Mouse (Mus musculus): ENCODE results near the gene Ptgdr2. TPM values are rescaled to one million over a fixed set of nuclear protein-coding genes. Genes with fewer than 3 reads are reported as not detected.
A peak's percentile ranks its signal among the peaks of the same experiment; 100 is the strongest.

Ptgdr2 gene
- polyA plus RNA-seq, 1 experiment from 2014 or later, result not detected

GRCm38 (mm10) chr19:10904512-10904911 is 32.4 kb upstream of the Ptgdr2 start:
- Histone ChIP-seq H3K27ac (replicated peaks; ENCODE audit: low read depth, low read length) (no peak overlapping the region), H3K36me3 (replicated peaks; ENCODE audit: control insufficient read depth, insufficient read depth, low read depth, low read length) (peaks cover 24% of the 10 kb centered on the region), H3K4me2 (ENCODE audit: low read depth, low read length) (no peak overlapping the region), H3K9ac (replicated peaks; ENCODE audit: low read length) (no peak overlapping the region), H3K9me3 (replicated peaks; ENCODE audit: control insufficient read depth, low read length) (no peaks in the 10 kb centered on the region), H3K4me3 (ENCODE audit: low read depth, low read length) (no peak overlapping the region), H3K4me1 (ENCODE audit: control insufficient read depth, insufficient read depth, low read length) (no peaks in the 10 kb centered on the region), H3K27me3 (ENCODE audit: control insufficient read depth, insufficient read depth, low read length) (no peaks in the 10 kb centered on the region)
- 92% methylated on average over 5 of the region's 5 CpGs for WGBS
- no peak for DNase-seq (ENCODE audit: low spot score)
- no peak for ATAC-seq (replicated peaks; ENCODE audit: insufficient number of reproducible peaks, low FRiP score, low TSS enrichment, low read depth)

GRCm38 (mm10) chr19:10904927-10905727 is 31.8 kb upstream of the Ptgdr2 start:
- DNase-seq (ENCODE audit: low spot score) (peak; percentile 29), ATAC-seq (replicated peaks; ENCODE audit: insufficient number of reproducible peaks, low FRiP score, low TSS enrichment, low read depth) (no peak)
- Histone ChIP-seq H3K36me3 (replicated peaks; ENCODE audit: control insufficient read depth, insufficient read depth, low read depth, low read length) (peaks cover 24% of the 10 kb centered on the region), H3K4me2 (ENCODE audit: low read depth, low read length) (no peak overlapping the region), H3K4me1 (ENCODE audit: control insufficient read depth, insufficient read depth, low read length) (no peaks in the 10 kb centered on the region), H3K27me3 (ENCODE audit: control insufficient read depth, insufficient read depth, low read length) (no peaks in the 10 kb centered on the region), H3K9me3 (replicated peaks; ENCODE audit: control insufficient read depth, low read length) (no peaks in the 10 kb centered on the region), H3K27ac (replicated peaks; ENCODE audit: low read depth, low read length) (no peak overlapping the region), H3K4me3 (ENCODE audit: low read depth, low read length) (no peak overlapping the region), H3K9ac (replicated peaks; ENCODE audit: low read length) (no peak overlapping the region)
- WGBS, result 70% methylated on average over 7 of the region's 7 CpGs

GRCm38 (mm10) chr19:10905728-10906000 is 31.3 kb upstream of the Ptgdr2 start:
- H3K4me1 ChIP-seq (ENCODE audit: control insufficient read depth, insufficient read depth, low read length), result no peaks in the 10 kb centered on the region
- no peak overlapping the region for H3K4me3 ChIP-seq (ENCODE audit: low read depth, low read length)
- no peaks in the 10 kb centered on the region for H3K9me3 ChIP-seq (replicated peaks; ENCODE audit: control insufficient read depth, low read length)
- 89% methylated on average over 5 of the region's 5 CpGs for WGBS
- H3K4me2 ChIP-seq (ENCODE audit: low read depth, low read length), result no peak overlapping the region
- H3K36me3 ChIP-seq (replicated peaks; ENCODE audit: control insufficient read depth, insufficient read depth, low read depth, low read length), result peaks cover 21% of the 10 kb centered on the region
- DNase-seq (ENCODE audit: low spot score) (no peak), ATAC-seq (replicated peaks; ENCODE audit: insufficient number of reproducible peaks, low FRiP score, low TSS enrichment, low read depth) (no peak)
- no peak overlapping the region for H3K27ac ChIP-seq (replicated peaks; ENCODE audit: low read depth, low read length)
- H3K9ac ChIP-seq (replicated peaks; ENCODE audit: low read length), result no peak overlapping the region
- no peaks in the 10 kb centered on the region for H3K27me3 ChIP-seq (ENCODE audit: control insufficient read depth, insufficient read depth, low read length)

GRCm38 (mm10) chr19:10907891-10908290 is 29.1 kb upstream of the Ptgdr2 start:
- Histone ChIP-seq H3K27me3 (ENCODE audit: control insufficient read depth, insufficient read depth, low read length) (no peaks in the 10 kb centered on the region), H3K27ac (replicated peaks; ENCODE audit: low read depth, low read length) (no peak overlapping the region), H3K4me1 (ENCODE audit: control insufficient read depth, insufficient read depth, low read length) (no peaks in the 10 kb centered on the region), H3K4me3 (ENCODE audit: low read depth, low read length) (no peak overlapping the region), H3K4me2 (ENCODE audit: low read depth, low read length) (no peak overlapping the region), H3K9me3 (replicated peaks; ENCODE audit: control insufficient read depth, low read length) (no peaks in the 10 kb centered on the region), H3K9ac (replicated peaks; ENCODE audit: low read length) (no peak overlapping the region), H3K36me3 (replicated peaks; ENCODE audit: control insufficient read depth, insufficient read depth, low read depth, low read length) (peaks cover 11% of the 10 kb centered on the region)
- 56% methylated on average over 3 of the region's 3 CpGs for WGBS
- DNase-seq (ENCODE audit: low spot score), result peak; percentile 56
- ATAC-seq (replicated peaks; ENCODE audit: insufficient number of reproducible peaks, low FRiP score, low TSS enrichment, low read depth), result no peak

GRCm38 (mm10) chr19:10909087-10909721 is 27.8 kb upstream of the Ptgdr2 start:
- 77% methylated on average over 6 of the region's 6 CpGs for WGBS
- ATAC-seq (replicated peaks; ENCODE audit: insufficient number of reproducible peaks, low FRiP score, low TSS enrichment, low read depth), result no peak
- Histone ChIP-seq H3K9me3 (replicated peaks; ENCODE audit: control insufficient read depth, low read length) (no peaks in the 10 kb centered on the region), H3K4me3 (ENCODE audit: low read depth, low read length) (no peak overlapping the region), H3K9ac (replicated peaks; ENCODE audit: low read length) (no peak overlapping the region), H3K27me3 (ENCODE audit: control insufficient read depth, insufficient read depth, low read length) (no peaks in the 10 kb centered on the region), H3K27ac (replicated peaks; ENCODE audit: low read depth, low read length) (no peak overlapping the region), H3K4me2 (ENCODE audit: low read depth, low read length) (no peak overlapping the region), H3K4me1 (ENCODE audit: control insufficient read depth, insufficient read depth, low read length) (no peaks in the 10 kb centered on the region), H3K36me3 (replicated peaks; ENCODE audit: control insufficient read depth, insufficient read depth, low read depth, low read length) (peaks cover 6% of the 10 kb centered on the region)
- no peak for DNase-seq (ENCODE audit: low spot score)

GRCm38 (mm10) chr19:10914291-10914690 is 22.7 kb upstream of the Ptgdr2 start:
- Histone ChIP-seq H3K9me3 (replicated peaks; ENCODE audit: control insufficient read depth, low read length) (no peaks in the 10 kb centered on the region), H3K4me1 (ENCODE audit: control insufficient read depth, insufficient read depth, low read length) (no peaks in the 10 kb centered on the region), H3K27ac (replicated peaks; ENCODE audit: low read depth, low read length) (no peak overlapping the region), H3K9ac (replicated peaks; ENCODE audit: low read length) (no peak overlapping the region), H3K4me2 (ENCODE audit: low read depth, low read length) (no peak overlapping the region), H3K4me3 (ENCODE audit: low read depth, low read length) (no peak overlapping the region), H3K27me3 (ENCODE audit: control insufficient read depth, insufficient read depth, low read length) (no peaks in the 10 kb centered on the region), H3K36me3 (replicated peaks; ENCODE audit: control insufficient read depth, insufficient read depth, low read depth, low read length) (no peaks in the 10 kb centered on the region)
- ATAC-seq (replicated peaks; ENCODE audit: insufficient number of reproducible peaks, low FRiP score, low TSS enrichment, low read depth), result no peak
- 74% methylated on average over 7 of the region's 7 CpGs for WGBS
- DNase-seq (ENCODE audit: low spot score), result no peak

GRCm38 (mm10) chr19:10914870-10915269 is 22.1 kb upstream of the Ptgdr2 start:
- Histone ChIP-seq H3K9me3 (replicated peaks; ENCODE audit: control insufficient read depth, low read length) (no peaks in the 10 kb centered on the region), H3K4me1 (ENCODE audit: control insufficient read depth, insufficient read depth, low read length) (no peaks in the 10 kb centered on the region), H3K27ac (replicated peaks; ENCODE audit: low read depth, low read length) (no peak overlapping the region), H3K27me3 (ENCODE audit: control insufficient read depth, insufficient read depth, low read length) (no peaks in the 10 kb centered on the region), H3K4me2 (ENCODE audit: low read depth, low read length) (no peak overlapping the region), H3K36me3 (replicated peaks; ENCODE audit: control insufficient read depth, insufficient read depth, low read depth, low read length) (no peaks in the 10 kb centered on the region), H3K9ac (replicated peaks; ENCODE audit: low read length) (no peak overlapping the region), H3K4me3 (ENCODE audit: low read depth, low read length) (no peak overlapping the region)
- ATAC-seq (replicated peaks; ENCODE audit: insufficient number of reproducible peaks, low FRiP score, low TSS enrichment, low read depth), result no peak
- no peak for DNase-seq (ENCODE audit: low spot score)
- 57% methylated on average over 2 of the region's 2 CpGs for WGBS

GRCm38 (mm10) chr19:10916506-10916905 is 20.5 kb upstream of the Ptgdr2 start:
- H3K9me3 ChIP-seq (replicated peaks; ENCODE audit: control insufficient read depth, low read length), result no peaks in the 10 kb centered on the region
- 60% methylated on average over 5 of the region's 5 CpGs for WGBS
- DNase-seq (ENCODE audit: low spot score) (no peak), ATAC-seq (replicated peaks; ENCODE audit: insufficient number of reproducible peaks, low FRiP score, low TSS enrichment, low read depth) (no peak)
- no peaks in the 10 kb centered on the region for H3K27me3 ChIP-seq (ENCODE audit: control insufficient read depth, insufficient read depth, low read length)
- H3K4me2 ChIP-seq (ENCODE audit: low read depth, low read length), result no peak overlapping the region
- H3K27ac ChIP-seq (replicated peaks; ENCODE audit: low read depth, low read length), result no peak overlapping the region
- no peaks in the 10 kb centered on the region for H3K36me3 ChIP-seq (replicated peaks; ENCODE audit: control insufficient read depth, insufficient read depth, low read depth, low read length)
- H3K4me1 ChIP-seq (ENCODE audit: control insufficient read depth, insufficient read depth, low read length), result no peaks in the 10 kb centered on the region
- H3K4me3 ChIP-seq (ENCODE audit: low read depth, low read length), result no peak overlapping the region
- no peak overlapping the region for H3K9ac ChIP-seq (replicated peaks; ENCODE audit: low read length)
